Mouse (Mus musculus): ENCODE results near the gene Pogk. TPM values are rescaled to one million over a fixed set of nuclear protein-coding genes. Genes with fewer than 3 reads are reported as not detected.

Pogk gene
- polyA plus RNA-seq, 1 experiment from 2014 or later = 11.9 TPM

DNA sequence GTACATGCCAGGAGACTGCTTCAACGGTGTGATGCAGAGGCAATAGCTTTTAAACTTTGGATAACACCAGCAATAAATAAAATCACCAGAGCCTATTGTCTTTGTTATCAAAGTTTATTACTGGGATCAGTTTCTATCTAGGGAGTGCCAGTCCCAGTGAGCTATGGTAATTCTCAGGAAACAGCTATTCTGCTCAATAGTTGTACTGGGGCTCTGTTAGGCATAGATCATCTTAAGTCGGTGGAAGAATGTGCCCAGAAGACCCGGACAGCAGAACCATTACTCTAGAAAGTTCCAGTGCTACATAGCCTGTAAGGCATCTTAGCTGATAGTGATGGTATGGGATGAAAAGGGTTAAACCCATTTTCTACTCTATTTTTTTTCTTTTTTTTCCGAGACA is 14.9 kb downstream of the Pogk start:
- Histone ChIP-seq H3K27me3 (ENCODE audit: insufficient read depth, poor library complexity, severe bottlenecking) (no peaks in the 10 kb centered on the region), H3K9me3 (no peaks in the 10 kb centered on the region), H3K4me1 (no peaks in the 10 kb centered on the region), H3K4me3 (no peak overlapping the region), H3K36me3 (peaks cover 99% of the 10 kb centered on the region), H3K27ac (no peak overlapping the region)
- no peak for DNase-seq (ENCODE audit: low spot score)
- 72% methylated on average over 4 of the region's 4 CpGs for WGBS

DNA sequence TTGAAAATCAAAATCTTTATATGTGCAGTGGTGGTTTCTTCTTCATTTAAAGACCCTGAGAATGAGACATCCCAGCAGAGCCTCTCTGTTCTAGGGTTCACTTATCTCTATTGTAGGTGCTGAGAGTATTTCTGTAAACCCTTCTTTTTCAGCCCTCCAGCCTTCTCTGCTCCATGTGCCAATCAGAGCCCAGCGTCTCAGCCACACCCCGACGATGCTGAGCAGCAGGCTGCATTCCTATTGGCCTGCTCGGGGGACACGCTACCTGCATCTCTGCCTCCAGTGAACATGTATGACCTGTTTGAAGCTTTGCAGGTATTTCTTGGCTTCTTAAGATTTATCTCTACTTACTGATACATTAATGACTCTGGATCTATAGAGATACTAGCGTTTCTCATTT is 18.0 kb downstream of the Pogk start:
- Histone ChIP-seq H3K4me1 (no peaks in the 10 kb centered on the region), H3K36me3 (peaks cover 99% of the 10 kb centered on the region), H3K4me3 (no peak overlapping the region), H3K27me3 (ENCODE audit: insufficient read depth, poor library complexity, severe bottlenecking) (no peaks in the 10 kb centered on the region), H3K9me3 (no peaks in the 10 kb centered on the region), H3K27ac (no peak overlapping the region)
- WGBS = 92% methylated on average over 6 of the region's 6 CpGs
- DNase-seq (ENCODE audit: low spot score) = no peak

DNA sequence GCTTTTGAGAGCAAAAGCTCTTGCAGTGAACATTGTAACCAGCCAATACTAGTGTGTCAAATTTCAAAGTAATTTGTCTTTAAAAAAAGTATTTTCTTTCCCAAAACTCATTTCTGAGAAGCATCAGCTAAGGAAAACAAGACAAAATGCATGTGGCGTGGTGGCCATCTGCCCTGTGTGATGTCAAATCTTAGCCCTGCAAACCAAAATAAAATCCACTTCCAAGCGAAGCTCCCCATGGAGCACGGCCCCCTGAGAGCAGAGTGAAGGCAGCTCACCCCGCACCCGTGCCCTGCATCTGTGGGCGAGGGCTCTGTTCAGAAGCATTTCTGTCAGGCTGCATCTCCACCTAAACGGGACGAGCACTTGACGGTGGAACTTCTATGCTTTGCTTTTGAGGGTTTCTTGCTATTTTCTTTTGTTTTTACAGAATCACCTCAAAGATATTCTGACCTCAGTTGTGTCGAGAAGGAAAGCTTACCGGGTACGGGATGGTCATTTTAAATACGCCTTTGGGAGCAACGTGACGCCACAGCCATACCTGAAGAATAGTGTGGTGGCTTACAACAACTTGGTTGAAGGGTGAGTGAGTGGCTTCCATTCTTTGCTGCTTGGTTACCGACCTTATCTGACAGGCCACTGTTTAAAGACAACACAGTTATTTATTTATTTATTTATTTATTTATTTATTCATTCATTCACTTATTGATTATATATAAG is 20.1 kb downstream of the Pogk start:
- Histone ChIP-seq H3K9me3 (no peaks in the 10 kb centered on the region), H3K27me3 (ENCODE audit: insufficient read depth, poor library complexity, severe bottlenecking) (no peaks in the 10 kb centered on the region), H3K4me3 (no peak overlapping the region), H3K4me1 (no peaks in the 10 kb centered on the region), H3K36me3 (peaks cover 99% of the 10 kb centered on the region), H3K27ac (no peak overlapping the region)
- no peak for DNase-seq (ENCODE audit: low spot score)
- WGBS = 93% methylated on average over 16 of the region's 16 CpGs

DNA sequence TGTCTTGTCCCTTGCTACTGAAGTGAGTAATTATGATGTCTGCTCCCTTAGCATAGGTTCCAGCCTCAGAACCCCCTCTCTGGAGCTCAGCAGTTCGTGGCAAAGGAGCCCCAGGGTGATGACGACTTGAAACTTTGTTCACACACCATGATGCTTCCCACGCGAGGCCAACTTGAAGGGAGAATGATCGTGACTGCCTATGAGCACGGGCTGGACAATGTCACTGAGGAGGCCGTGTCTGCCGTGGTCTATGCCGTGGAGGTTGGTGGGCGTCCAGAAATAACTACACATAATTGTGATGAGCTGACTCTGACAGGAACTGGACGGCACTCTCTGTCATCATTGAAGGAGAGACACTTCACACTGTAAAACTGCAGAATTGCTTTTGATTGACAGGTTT is 21.2 kb downstream of the Pogk start:
- no peaks in the 10 kb centered on the region for H3K9me3 ChIP-seq
- H3K4me3 ChIP-seq = no peak overlapping the region
- H3K27ac ChIP-seq = no peak overlapping the region
- H3K4me1 ChIP-seq = no peaks in the 10 kb centered on the region
- H3K36me3 ChIP-seq = peaks cover 99% of the 10 kb centered on the region
- 68% methylated on average over 11 of the region's 11 CpGs for WGBS
- no peaks in the 10 kb centered on the region for H3K27me3 ChIP-seq (ENCODE audit: insufficient read depth, poor library complexity, severe bottlenecking)
- DNase-seq (ENCODE audit: low spot score) = no peak

DNA sequence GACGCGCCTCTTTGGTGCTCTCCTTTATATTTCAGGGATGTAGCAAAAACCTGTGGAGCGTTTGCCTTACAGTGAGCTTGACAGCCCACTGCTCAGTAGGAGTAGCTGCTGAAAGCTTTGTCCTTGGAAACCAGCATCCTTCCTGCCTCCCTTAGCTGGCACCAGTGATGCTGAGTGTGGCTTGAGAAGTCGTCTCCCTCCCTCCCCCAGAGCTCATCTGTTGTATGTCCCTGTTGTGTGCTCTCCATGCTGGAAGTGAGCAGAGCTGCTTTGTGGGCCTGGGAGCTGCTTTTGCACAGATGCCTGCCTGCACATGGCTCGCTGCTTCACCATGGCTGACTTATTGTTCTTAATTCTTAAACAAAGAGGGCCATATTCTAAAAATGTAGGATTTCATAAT is 24.2 kb downstream of the Pogk start:
- Histone ChIP-seq H3K36me3 (peaks cover 86% of the 10 kb centered on the region), H3K27ac (no peak overlapping the region), H3K4me1 (peaks cover 5% of the 10 kb centered on the region), H3K4me3 (no peak overlapping the region), H3K9me3 (no peaks in the 10 kb centered on the region), H3K27me3 (ENCODE audit: insufficient read depth, poor library complexity, severe bottlenecking) (no peaks in the 10 kb centered on the region)
- no peak for DNase-seq (ENCODE audit: low spot score)
- whole genome bisulfite sequencing = 88% methylated on average over 5 of the region's 5 CpGs

DNA sequence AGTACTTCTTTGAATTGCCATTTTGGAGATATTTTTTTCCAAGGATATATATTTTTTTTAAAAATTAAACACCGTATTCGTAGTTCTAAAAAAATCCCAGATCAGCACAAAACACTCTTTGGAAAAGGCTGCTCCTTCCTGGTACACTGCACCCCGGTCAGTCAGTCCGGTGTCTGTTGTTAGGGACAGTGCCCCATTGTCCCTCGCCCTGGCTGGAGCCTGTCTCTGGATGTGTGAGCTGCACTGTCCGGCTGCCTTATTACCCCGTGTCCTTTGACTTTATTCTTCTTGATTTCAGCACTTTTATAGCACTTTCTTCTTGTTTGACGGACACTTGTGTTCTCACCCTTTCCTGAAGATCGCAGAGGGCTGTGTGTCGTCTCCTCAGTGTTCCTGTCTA is 25.0 kb downstream of the Pogk start:
- 95% methylated on average over 10 of the region's 10 CpGs for WGBS
- peaks cover 7% of the 10 kb centered on the region for H3K4me1 ChIP-seq
- H3K36me3 ChIP-seq = peaks cover 77% of the 10 kb centered on the region
- no peak for DNase-seq (ENCODE audit: low spot score)
- no peak overlapping the region for H3K4me3 ChIP-seq
- no peaks in the 10 kb centered on the region for H3K27me3 ChIP-seq (ENCODE audit: insufficient read depth, poor library complexity, severe bottlenecking)
- H3K27ac ChIP-seq = no peak overlapping the region
- no peaks in the 10 kb centered on the region for H3K9me3 ChIP-seq

DNA sequence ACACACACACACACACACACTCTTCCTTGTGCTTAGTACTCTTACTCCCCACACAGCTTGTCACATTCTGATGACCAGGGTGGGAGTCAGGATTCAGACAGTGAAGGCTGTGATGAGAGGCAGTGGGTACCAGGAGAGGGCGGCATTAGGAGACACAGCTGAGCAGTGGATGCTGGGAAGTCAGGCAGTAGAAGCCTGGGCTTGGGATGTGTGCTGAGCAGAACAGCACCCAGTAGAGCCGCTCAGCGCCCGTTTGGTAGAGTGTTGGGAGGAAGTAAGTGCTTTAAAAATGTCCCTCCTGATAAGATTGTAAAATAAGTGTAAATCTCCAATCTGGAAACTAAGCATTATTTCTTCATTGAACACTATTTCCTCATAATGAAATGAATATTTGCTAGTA is 27.0 kb downstream of the Pogk start:
- Histone ChIP-seq H3K4me3 (no peak overlapping the region), H3K4me1 (peaks cover 7% of the 10 kb centered on the region), H3K36me3 (peaks cover 58% of the 10 kb centered on the region), H3K27me3 (ENCODE audit: insufficient read depth, poor library complexity, severe bottlenecking) (no peaks in the 10 kb centered on the region), H3K9me3 (no peaks in the 10 kb centered on the region), H3K27ac (no peak overlapping the region)
- WGBS = 81% methylated on average over 4 of the region's 4 CpGs
- DNase-seq (ENCODE audit: low spot score) = no peak

DNA sequence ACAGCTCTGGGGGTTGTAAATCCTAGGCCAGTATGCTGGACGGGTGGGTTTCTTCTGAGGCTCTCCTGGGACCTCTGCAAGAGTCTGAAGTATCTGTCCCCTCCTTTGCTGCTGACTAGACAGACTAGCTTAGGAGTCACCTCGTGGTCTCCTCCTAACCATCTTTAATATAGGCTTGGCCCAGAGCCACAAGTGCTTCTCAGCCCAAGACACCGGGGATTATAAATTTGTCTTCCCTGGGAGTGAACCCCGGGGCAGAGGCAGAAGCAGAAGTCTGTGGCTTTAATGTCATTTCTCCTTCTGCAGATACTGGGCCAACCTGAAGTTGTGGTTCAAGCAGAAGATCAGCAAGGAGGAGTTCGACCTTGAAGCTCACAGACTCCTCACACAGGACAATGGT is 27.8 kb downstream of the Pogk start:
- Histone ChIP-seq H3K4me1 (peaks cover 7% of the 10 kb centered on the region), H3K36me3 (peaks cover 49% of the 10 kb centered on the region), H3K27ac (no peak overlapping the region), H3K4me3 (no peak overlapping the region), H3K9me3 (no peaks in the 10 kb centered on the region), H3K27me3 (ENCODE audit: insufficient read depth, poor library complexity, severe bottlenecking) (no peaks in the 10 kb centered on the region)
- 86% methylated on average over 5 of the region's 5 CpGs for WGBS
- no peak for DNase-seq (ENCODE audit: low spot score)

DNA sequence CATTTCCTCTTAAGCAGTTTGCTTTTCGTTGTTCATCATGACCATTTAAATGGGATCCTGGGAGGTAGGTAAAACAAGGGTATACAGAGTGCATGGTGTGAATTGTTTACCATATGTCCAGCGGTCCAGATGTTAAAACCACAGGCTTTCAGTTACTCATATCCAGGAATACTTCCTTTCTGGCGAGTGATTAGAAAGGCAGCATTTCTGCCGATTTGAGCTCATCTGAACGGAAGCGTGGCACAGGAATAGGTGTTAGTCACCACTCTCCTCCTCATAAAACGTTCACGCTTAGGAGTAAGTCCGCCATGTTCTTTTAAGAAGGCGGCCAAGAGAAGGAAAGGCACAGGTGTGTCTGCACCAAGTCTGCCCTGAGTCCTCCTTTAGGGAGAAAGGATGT is 28.3 kb downstream of the Pogk start:
- Histone ChIP-seq H3K4me3 (no peak overlapping the region), H3K36me3 (peaks cover 45% of the 10 kb centered on the region), H3K4me1 (peaks cover 7% of the 10 kb centered on the region), H3K27me3 (ENCODE audit: insufficient read depth, poor library complexity, severe bottlenecking) (no peaks in the 10 kb centered on the region), H3K27ac (no peak overlapping the region), H3K9me3 (no peaks in the 10 kb centered on the region)
- no peak for DNase-seq (ENCODE audit: low spot score)
- WGBS = 87% methylated on average over 10 of the region's 10 CpGs

DNA sequence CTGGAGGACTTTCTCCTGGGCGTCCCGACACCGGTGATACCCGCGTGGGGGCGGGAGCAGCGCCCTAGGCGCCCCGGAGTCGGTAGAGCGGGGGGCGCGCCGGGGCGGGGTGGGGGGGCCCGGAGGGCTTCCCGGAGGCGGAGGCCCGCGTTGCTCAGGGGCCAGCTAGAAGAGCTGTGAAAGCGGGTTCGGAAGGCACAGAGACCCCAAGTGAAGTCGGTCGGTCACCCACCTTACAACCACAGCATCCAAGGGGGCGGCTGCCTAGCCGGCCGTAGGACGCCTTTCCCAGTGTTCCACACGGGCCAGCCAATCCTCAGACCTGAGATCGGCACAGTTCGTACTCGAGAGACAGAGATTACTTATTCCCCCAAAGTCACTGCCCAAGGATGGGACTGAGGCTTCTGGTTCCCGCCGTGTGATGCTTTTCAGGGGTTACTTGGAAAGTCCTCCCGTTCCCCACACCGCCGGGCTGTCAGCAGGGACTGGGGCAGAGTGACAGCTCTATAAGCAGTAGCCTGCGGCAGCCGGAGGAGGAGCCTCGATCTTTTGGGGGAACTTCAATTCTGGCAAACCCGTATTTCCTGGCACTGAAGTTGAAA is 29.9 kb downstream of the Pogk start:
- WGBS = 1% methylated on average over 41 of the region's 41 CpGs
- Histone ChIP-seq H3K27me3 (ENCODE audit: insufficient read depth, poor library complexity, severe bottlenecking) (no peaks in the 10 kb centered on the region), H3K36me3 (peaks cover 29% of the 10 kb centered on the region), H3K27ac (peak overlapping the region; percentile 99), H3K4me1 (peaks cover 7% of the 10 kb centered on the region), H3K4me3 (peak overlapping the region; percentile 100), H3K9me3 (no peaks in the 10 kb centered on the region)
- peak; percentile 88 for DNase-seq (ENCODE audit: low spot score)

DNA sequence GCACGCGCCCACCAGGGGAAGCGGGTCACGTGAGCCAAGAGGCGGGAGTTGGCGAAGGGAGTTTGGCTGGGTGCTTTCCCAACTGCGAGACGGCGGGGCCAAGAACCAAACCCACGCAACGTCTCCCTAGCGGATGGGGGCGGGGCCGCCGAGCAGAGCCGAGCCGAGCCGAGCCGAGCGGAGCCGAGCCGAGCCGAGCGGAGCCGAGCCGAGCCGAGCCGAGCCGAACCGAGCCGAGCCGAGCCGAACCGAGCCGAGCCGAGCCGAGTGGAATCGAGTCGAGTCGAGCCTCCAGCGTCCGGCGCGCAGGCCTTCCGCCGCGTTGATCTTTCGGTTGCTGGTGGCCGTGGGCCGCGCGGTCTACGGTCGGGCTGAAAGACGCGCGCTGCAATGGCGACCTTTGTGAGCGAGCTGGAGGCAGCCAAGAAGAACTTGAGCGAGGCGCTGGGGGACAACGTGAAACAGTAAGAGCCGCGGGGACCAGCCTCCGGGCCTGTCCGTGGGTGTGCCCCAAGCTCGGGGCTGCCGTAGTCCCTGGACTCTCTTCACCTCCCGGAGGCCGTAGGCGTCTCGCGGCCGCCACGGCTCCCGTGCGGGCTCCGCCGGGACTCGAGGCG is 30.5 kb downstream of the Pogk start, which contains the start of gene Tada1:
TSS of gene Tada1 (plus strand) at position 85 of the 617 bp plus-strand sequence.
- H3K27me3 ChIP-seq (ENCODE audit: insufficient read depth, poor library complexity, severe bottlenecking) = no peaks in the 10 kb centered on the region
- H3K27ac ChIP-seq = peak within 1 kb of the TSS; percentile 99
- WGBS = under 1% methylated on average over 81 of the region's 81 CpGs
- peak; percentile 97 for DNase-seq (ENCODE audit: low spot score)
- H3K36me3 ChIP-seq = peaks cover 22% of the 10 kb centered on the region
- no peaks in the 10 kb centered on the region for H3K9me3 ChIP-seq
- peak within 1 kb of the TSS; percentile 100 for H3K4me3 ChIP-seq
- peaks cover 7% of the 10 kb centered on the region for H3K4me1 ChIP-seq

DNA sequence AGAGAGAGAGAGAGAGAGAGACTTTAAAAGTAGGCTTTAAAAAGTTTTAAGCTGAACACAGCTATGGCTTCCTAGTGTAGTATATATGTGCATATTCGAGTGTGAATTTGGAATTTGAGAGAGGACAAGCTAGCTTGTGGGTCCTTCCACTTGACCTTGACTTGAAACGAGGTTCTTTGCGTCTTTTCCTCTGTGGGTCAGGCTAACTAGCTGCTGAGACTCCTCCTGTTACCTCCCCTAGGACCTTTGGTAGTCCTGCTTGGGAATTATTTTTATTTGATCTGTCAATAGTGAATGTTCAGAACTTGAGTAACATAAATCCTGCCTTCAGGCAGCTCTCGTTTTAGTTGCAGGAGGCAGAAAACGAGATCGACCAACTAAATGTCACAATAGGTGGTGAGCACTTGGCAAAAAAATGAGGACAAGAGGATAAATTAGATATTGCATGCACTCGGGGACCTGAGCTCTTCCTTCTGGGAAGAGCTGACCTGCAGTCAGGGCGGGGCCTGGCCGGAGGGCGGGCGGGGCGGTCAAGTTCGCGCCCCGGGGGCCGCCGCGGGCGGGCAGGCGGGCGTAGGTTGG is 31.1 kb downstream of the Pogk start:
- Histone ChIP-seq H3K9me3 (no peaks in the 10 kb centered on the region), H3K4me1 (peaks cover 7% of the 10 kb centered on the region), H3K27ac (peak overlapping the region; percentile 99), H3K4me3 (peak overlapping the region; percentile 100), H3K27me3 (ENCODE audit: insufficient read depth, poor library complexity, severe bottlenecking) (no peaks in the 10 kb centered on the region), H3K36me3 (peaks cover 16% of the 10 kb centered on the region)
- 5% methylated on average over 21 of the region's 21 CpGs for WGBS
- DNase-seq (ENCODE audit: low spot score) = no peak

DNA sequence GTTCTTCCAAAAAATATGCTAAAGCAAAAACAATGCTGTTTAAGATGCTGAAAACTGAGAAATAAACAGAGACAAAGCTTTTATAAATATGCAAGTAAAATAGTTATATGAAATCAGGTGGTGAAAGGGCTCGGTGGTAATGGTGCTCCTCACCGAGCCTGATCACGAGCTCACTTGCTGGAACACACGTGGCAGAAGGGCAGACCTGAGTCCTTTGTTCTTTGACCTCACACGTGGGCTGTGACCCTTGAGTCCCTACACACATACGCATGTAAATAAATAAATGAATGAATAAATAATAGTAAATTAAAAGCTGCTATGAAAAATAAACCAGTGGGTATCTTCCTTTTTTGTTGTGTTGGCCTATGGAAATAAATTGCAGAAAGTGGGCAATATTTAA is 32.5 kb downstream of the Pogk start:
- DNase-seq (ENCODE audit: low spot score) = no peak
- Histone ChIP-seq H3K36me3 (peaks cover 4% of the 10 kb centered on the region; the same call in 1 of the 2 replicates), H3K4me1 (peaks cover 7% of the 10 kb centered on the region), H3K27me3 (ENCODE audit: insufficient read depth, poor library complexity, severe bottlenecking) (no peaks in the 10 kb centered on the region), H3K9me3 (no peaks in the 10 kb centered on the region), H3K27ac (no peak overlapping the region), H3K4me3 (no peak overlapping the region)
- 80% methylated on average over 6 of the region's 6 CpGs for WGBS

Measured in heart, embryonic 10.5 days (tissue).